Mouse (Mus musculus) brain, embryonic 18.5 days (tissue): ENCODE measurements at regions not wholly inside any gene's neighbourhood (a gene's known extent, or its start where the extent isn't known, plus 50 kb on each side); places are given as distances from the start of the nearest gene placed in this dataset.

Experiments
- DNase-seq: peaks from one replicate; pipeline ENCODE4 v3.0.0-alpha.2; 2012; ENCODE audit warnings: low read depth, low spot score

GRCm38 (mm10) chr14:99366281-99366987, 67.9 kb downstream of the Klf5 start:
- no peak for DNase-seq

GRCm38 (mm10) chr14:99366996-99367555, 68.6 kb downstream of the Klf5 start:
- DNase-seq, result no peak

- DNase-seq, result no peak
Measured at GRCm38 (mm10) chr14:99369366-99369765, 70.9 kb downstream of the Klf5 start.

- DNase-seq, result no peak
Measured at GRCm38 (mm10) chr14:99373682-99374081, 75.2 kb downstream of the Klf5 start.

- DNase-seq, result no peak
Measured at GRCm38 (mm10) chr14:99375040-99375610, 76.6 kb downstream of the Klf5 start.

- no peak for DNase-seq
Measured at GRCm38 (mm10) chr14:99376652-99377502, 78.4 kb downstream of the Klf5 start.

- DNase-seq, result no peak
Measured at GRCm38 (mm10) chr14:99381262-99382017, 82.9 kb downstream of the Klf5 start.

GRCm38 (mm10) chr14:99382051-99382450, 83.6 kb downstream of the Klf5 start:
- DNase-seq, result no peak

GRCm38 (mm10) chr14:99383170-99383569, 84.7 kb downstream of the Klf5 start:
- DNase-seq, result no peak

- DNase-seq, result no peak
Measured at GRCm38 (mm10) chr14:99387581-99387980, 89.1 kb downstream of the Klf5 start.

- no peak for DNase-seq
Measured at GRCm38 (mm10) chr14:99389306-99389705, 90.8 kb downstream of the Klf5 start.

GRCm38 (mm10) chr14:99391700-99392099, 93.2 kb downstream of the Klf5 start:
- DNase-seq, result no peak

- no peak for DNase-seq
Measured at GRCm38 (mm10) chr14:99392813-99393212, 94.3 kb downstream of the Klf5 start.

- no peak for DNase-seq
Measured at GRCm38 (mm10) chr14:99393611-99394010, 95.1 kb downstream of the Klf5 start.

- no peak for DNase-seq
Measured at GRCm38 (mm10) chr14:99403155-99403726, 104.8 kb downstream of the Klf5 start.

GRCm38 (mm10) chr14:99405228-99405627, 106.7 kb downstream of the Klf5 start:
- DNase-seq, result no peak

GRCm38 (mm10) chr14:99411835-99412234, 113.3 kb downstream of the Klf5 start:
- no peak for DNase-seq

- DNase-seq, result no peak
Measured at GRCm38 (mm10) chr14:99416169-99416568, 117.7 kb downstream of the Klf5 start.

GRCm38 (mm10) chr14:99418970-99419369, 120.5 kb downstream of the Klf5 start:
- no peak for DNase-seq

- no peak for DNase-seq
Measured at GRCm38 (mm10) chr14:99423334-99423733, 124.8 kb downstream of the Klf5 start.

GRCm38 (mm10) chr14:99427049-99427448, 128.6 kb downstream of the Klf5 start:
- DNase-seq, result no peak
